Mouse (Mus musculus): ENCODE measurements at regions not wholly inside any gene's neighbourhood (a gene's known extent, or its start where the extent isn't known, plus 50 kb on each side); places are given as distances from the start of the nearest gene placed in this dataset.
A peak's percentile ranks its signal among the peaks of the same experiment; 100 is the strongest.

GRCm38 (mm10) chr8:56733318-56733717, 182.4 kb downstream of the Fbxo8 start:
- WGBS, result 27% methylated on average over 6 of the region's 6 CpGs

DNA sequence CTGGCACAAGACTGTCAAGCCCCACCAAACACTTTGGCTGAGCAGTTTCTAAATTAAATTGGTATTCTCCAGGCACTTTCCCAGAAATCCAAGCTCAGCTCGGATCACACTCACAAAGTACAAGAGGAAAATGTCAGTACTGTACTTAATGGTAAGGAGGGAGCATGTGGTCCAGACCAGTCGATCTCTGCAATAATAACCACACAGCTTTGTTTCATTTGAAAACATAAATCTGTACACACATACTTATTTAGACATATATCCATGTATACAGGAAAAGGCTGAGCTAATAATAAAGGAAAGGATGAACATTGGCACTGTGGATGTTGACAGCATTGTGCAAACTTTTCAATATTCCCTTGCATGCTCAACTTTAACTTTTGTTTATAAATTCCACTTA, 184.1 kb downstream of the Fbxo8 start:
- H3K27me3 ChIP-seq (replicated peaks; ENCODE audit: control insufficient read depth, insufficient read depth, low read length), result no peaks in the 10 kb centered on the region
- no peak overlapping the region for H3K4me3 ChIP-seq (ENCODE audit: low read depth, low read length)
- ATAC-seq (no peak), DNase-seq (ENCODE audit: low spot score) (no peak)
- no peaks in the 10 kb centered on the region for H3K4me1 ChIP-seq (ENCODE audit: control insufficient read depth, insufficient read depth, low read length)
- no peak overlapping the region for H3K4me2 ChIP-seq (ENCODE audit: low read length)
- no peak overlapping the region for H3K27ac ChIP-seq (ENCODE audit: low read depth, low read length)
- H3K9ac ChIP-seq (ENCODE audit: low read length), result no peak overlapping the region
- H3K9me3 ChIP-seq (replicated peaks; ENCODE audit: control insufficient read depth, low read length), result no peaks in the 10 kb centered on the region
- no peaks in the 10 kb centered on the region for H3K36me3 ChIP-seq (ENCODE audit: control insufficient read depth, insufficient read depth, low read length)
- 87% methylated on average over 2 of the region's 2 CpGs for WGBS

More at GRCm38 (mm10) chr8:56733318-56733717, 182.4 kb downstream of the Fbxo8 start:
- Histone ChIP-seq H3K4me2 (ENCODE audit: low read length) (no peak overlapping the region), H3K9me3 (replicated peaks; ENCODE audit: control insufficient read depth, low read length) (no peaks in the 10 kb centered on the region), H3K36me3 (ENCODE audit: control insufficient read depth, insufficient read depth, low read length) (no peaks in the 10 kb centered on the region), H3K27me3 (replicated peaks; ENCODE audit: control insufficient read depth, insufficient read depth, low read length) (no peaks in the 10 kb centered on the region), H3K9ac (ENCODE audit: low read length) (no peak overlapping the region), H3K4me3 (ENCODE audit: low read depth, low read length) (no peak overlapping the region), H3K27ac (ENCODE audit: low read depth, low read length) (no peak overlapping the region), H3K4me1 (ENCODE audit: control insufficient read depth, insufficient read depth, low read length) (no peaks in the 10 kb centered on the region)
- ATAC-seq (no peak), DNase-seq (ENCODE audit: low spot score) (peak; percentile 39)

GRCm38 (mm10) chr8:56767034-56767433, 216.1 kb downstream of the Fbxo8 start:
- Histone ChIP-seq H3K27me3 (replicated peaks; ENCODE audit: control insufficient read depth, insufficient read depth, low read length) (no peaks in the 10 kb centered on the region), H3K9me3 (replicated peaks; ENCODE audit: control insufficient read depth, low read length) (no peaks in the 10 kb centered on the region), H3K36me3 (ENCODE audit: control insufficient read depth, insufficient read depth, low read length) (no peaks in the 10 kb centered on the region), H3K9ac (ENCODE audit: low read length) (no peak overlapping the region), H3K4me2 (ENCODE audit: low read length) (no peak overlapping the region), H3K27ac (ENCODE audit: low read depth, low read length) (no peak overlapping the region), H3K4me3 (ENCODE audit: low read depth, low read length) (no peak overlapping the region), H3K4me1 (ENCODE audit: control insufficient read depth, insufficient read depth, low read length) (no peaks in the 10 kb centered on the region)
- ATAC-seq, result no peak
- 78% methylated on average over 5 of the region's 5 CpGs for WGBS
- no peak for DNase-seq (ENCODE audit: low spot score)

GRCm38 (mm10) chr8:56784441-56784840, 233.6 kb downstream of the Fbxo8 start:
- 38% methylated on average over 2 of the region's 2 CpGs for WGBS
- Histone ChIP-seq H3K9me3 (replicated peaks; ENCODE audit: control insufficient read depth, low read length) (no peaks in the 10 kb centered on the region), H3K27ac (ENCODE audit: low read depth, low read length) (no peak overlapping the region), H3K36me3 (ENCODE audit: control insufficient read depth, insufficient read depth, low read length) (no peaks in the 10 kb centered on the region), H3K9ac (ENCODE audit: low read length) (no peak overlapping the region), H3K4me3 (ENCODE audit: low read depth, low read length) (no peak overlapping the region), H3K27me3 (replicated peaks; ENCODE audit: control insufficient read depth, insufficient read depth, low read length) (no peaks in the 10 kb centered on the region), H3K4me2 (ENCODE audit: low read length) (no peak overlapping the region), H3K4me1 (ENCODE audit: control insufficient read depth, insufficient read depth, low read length) (no peaks in the 10 kb centered on the region)
- peak; percentile 42 for DNase-seq (ENCODE audit: low spot score)
- ATAC-seq, result no peak

DNA sequence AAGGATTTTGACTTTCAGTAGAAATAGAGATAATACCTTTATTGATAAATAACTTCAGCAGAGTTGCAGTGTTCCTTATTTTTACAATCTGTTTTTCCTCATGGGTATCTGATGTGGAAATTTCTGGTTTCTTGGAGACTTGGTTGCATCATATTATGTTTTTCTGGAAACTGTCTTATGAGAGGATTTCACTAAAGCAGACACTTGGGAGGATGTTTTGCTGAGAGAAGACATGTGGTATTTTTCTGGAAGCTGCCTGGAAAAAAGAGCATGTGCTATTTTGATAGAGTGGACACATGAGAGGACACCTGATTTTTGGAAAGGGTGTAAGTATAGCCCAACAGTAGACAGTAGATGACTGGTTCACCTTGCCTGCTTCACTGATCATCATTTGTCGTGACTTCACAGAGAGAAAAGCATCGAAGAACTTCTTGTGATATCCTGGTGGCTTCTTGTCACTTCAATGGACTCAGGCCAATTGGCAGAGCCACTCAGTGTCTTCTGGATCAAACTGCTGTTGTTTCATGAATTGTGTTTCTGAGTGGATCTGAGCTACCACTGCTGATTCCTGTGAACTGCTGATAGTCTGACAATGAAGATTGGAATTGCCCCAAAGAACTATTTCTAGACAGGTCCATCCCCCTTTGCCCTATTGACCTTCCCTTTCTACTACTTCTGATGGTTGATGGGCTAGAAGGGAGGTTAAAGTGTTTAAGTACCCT, 238.8 kb downstream of the Fbxo8 start:
- no peaks in the 10 kb centered on the region for H3K36me3 ChIP-seq (ENCODE audit: control insufficient read depth, insufficient read depth, low read length)

DNA sequence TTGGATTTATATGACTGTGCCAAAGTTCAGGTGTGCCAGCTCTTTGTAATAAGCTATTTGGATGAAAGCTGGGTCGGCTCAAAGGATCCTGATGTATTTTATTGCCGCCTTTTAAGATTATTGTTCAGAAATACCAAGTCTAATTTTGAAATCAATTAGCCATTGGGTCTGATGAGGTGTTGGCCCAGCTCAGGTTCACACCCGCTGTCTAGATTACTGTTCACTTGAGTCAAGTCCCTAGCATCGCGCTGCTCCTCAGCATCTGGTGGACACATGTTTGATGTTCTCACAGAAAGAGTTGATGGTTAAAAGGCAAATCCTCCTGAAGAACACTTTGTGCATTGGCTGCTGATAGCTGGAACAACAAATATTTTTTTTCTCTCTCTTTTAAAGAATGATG, 281.8 kb downstream of the Fbxo8 start:
- Histone ChIP-seq H3K27ac (ENCODE audit: low read depth, low read length) (no peak overlapping the region), H3K4me1 (ENCODE audit: control insufficient read depth, insufficient read depth, low read length) (no peaks in the 10 kb centered on the region), H3K36me3 (ENCODE audit: control insufficient read depth, insufficient read depth, low read length) (no peaks in the 10 kb centered on the region), H3K9ac (ENCODE audit: low read length) (no peak overlapping the region), H3K9me3 (replicated peaks; ENCODE audit: control insufficient read depth, low read length) (no peaks in the 10 kb centered on the region), H3K4me3 (ENCODE audit: low read depth, low read length) (no peak overlapping the region), H3K4me2 (ENCODE audit: low read length) (no peak overlapping the region), H3K27me3 (replicated peaks; ENCODE audit: control insufficient read depth, insufficient read depth, low read length) (no peaks in the 10 kb centered on the region)
- no peak for DNase-seq (ENCODE audit: low spot score)
- WGBS, result 89% methylated on average over 5 of the region's 5 CpGs
- ATAC-seq, result no peak

More for the DNA sequence above, 238.8 kb downstream of the Fbxo8 start:
- DNase-seq (ENCODE audit: low spot score) (no peak), ATAC-seq (no peak)
- 83% methylated on average over 2 of the region's 2 CpGs for WGBS
- Histone ChIP-seq H3K9me3 (replicated peaks; ENCODE audit: control insufficient read depth, low read length) (no peaks in the 10 kb centered on the region), H3K27ac (ENCODE audit: low read depth, low read length) (no peak overlapping the region), H3K4me1 (ENCODE audit: control insufficient read depth, insufficient read depth, low read length) (no peaks in the 10 kb centered on the region), H3K9ac (ENCODE audit: low read length) (no peak overlapping the region), H3K27me3 (replicated peaks; ENCODE audit: control insufficient read depth, insufficient read depth, low read length) (no peaks in the 10 kb centered on the region), H3K4me3 (ENCODE audit: low read depth, low read length) (no peak overlapping the region), H3K4me2 (ENCODE audit: low read length) (no peak overlapping the region)

DNA sequence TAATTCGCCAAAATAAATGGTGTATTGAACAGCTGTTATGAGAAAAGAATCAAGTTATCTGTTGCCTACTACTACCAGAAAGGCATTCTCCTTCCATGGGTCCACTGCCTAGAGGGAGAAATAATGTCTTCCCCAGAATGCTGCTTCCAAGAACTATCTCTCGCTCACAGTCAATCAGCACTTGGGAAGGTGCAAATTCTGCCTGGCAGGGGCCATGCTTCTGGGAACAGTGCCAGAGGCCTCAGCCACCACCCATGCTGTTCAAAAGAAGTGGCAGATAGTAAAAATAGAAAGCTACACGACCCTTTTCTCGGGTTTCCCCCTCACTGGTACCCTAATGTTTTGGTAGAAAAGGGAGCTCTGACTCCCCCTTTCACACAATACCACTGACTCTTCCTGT, 282.2 kb downstream of the Fbxo8 start:
- H3K4me2 ChIP-seq (ENCODE audit: low read length), result no peak overlapping the region
- no peaks in the 10 kb centered on the region for H3K27me3 ChIP-seq (replicated peaks; ENCODE audit: control insufficient read depth, insufficient read depth, low read length)
- H3K4me1 ChIP-seq (ENCODE audit: control insufficient read depth, insufficient read depth, low read length), result no peaks in the 10 kb centered on the region
- H3K9ac ChIP-seq (ENCODE audit: low read length), result no peak overlapping the region
- H3K36me3 ChIP-seq (ENCODE audit: control insufficient read depth, insufficient read depth, low read length), result no peaks in the 10 kb centered on the region
- 43% methylated on average over 4 of the region's 4 CpGs for WGBS
- ATAC-seq (no peak), DNase-seq (ENCODE audit: low spot score) (peak; percentile 11)
- H3K4me3 ChIP-seq (ENCODE audit: low read depth, low read length), result no peak overlapping the region
- H3K9me3 ChIP-seq (replicated peaks; ENCODE audit: control insufficient read depth, low read length), result no peaks in the 10 kb centered on the region
- no peak overlapping the region for H3K27ac ChIP-seq (ENCODE audit: low read depth, low read length)

- Histone ChIP-seq H3K9ac (ENCODE audit: low read length) (no peak overlapping the region), H3K4me3 (ENCODE audit: low read depth, low read length) (no peak overlapping the region), H3K4me2 (ENCODE audit: low read length) (no peak overlapping the region), H3K36me3 (ENCODE audit: control insufficient read depth, insufficient read depth, low read length) (no peaks in the 10 kb centered on the region), H3K9me3 (replicated peaks; ENCODE audit: control insufficient read depth, low read length) (no peaks in the 10 kb centered on the region), H3K27ac (ENCODE audit: low read depth, low read length) (no peak overlapping the region), H3K27me3 (replicated peaks; ENCODE audit: control insufficient read depth, insufficient read depth, low read length) (no peaks in the 10 kb centered on the region), H3K4me1 (ENCODE audit: control insufficient read depth, insufficient read depth, low read length) (no peaks in the 10 kb centered on the region)
- ATAC-seq (no peak), DNase-seq (ENCODE audit: low spot score) (no peak)
- WGBS, result 63% methylated on average over 8 of the region's 8 CpGs
These were observed 332.6 kb downstream of the Fbxo8 start for GRCm38 (mm10) chr8:56883449-56883848.

DNA sequence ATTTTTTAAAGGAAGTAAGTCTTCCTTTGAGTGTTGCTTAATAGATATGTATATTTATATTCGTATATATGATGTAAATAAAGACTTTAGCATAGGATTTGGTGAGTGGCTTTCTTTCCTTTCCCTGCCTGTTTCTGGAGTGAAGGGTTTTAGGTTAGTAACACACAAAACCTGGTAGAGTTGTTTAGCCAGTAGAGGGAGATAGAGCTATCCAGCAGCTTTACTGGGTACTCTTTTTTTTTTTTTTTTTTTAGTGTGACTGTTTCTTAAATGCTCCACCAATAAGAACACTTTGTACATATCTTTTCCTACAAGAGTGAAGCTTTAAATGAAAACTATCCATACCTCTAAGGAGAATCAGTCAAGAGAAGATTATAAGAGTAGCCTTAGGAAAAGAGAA, 333.3 kb downstream of the Fbxo8 start:
- ATAC-seq (no peak), DNase-seq (ENCODE audit: low spot score) (peak; percentile 39)
- H3K27me3 ChIP-seq (replicated peaks; ENCODE audit: control insufficient read depth, insufficient read depth, low read length), result no peaks in the 10 kb centered on the region
- no peak overlapping the region for H3K9ac ChIP-seq (ENCODE audit: low read length)
- no peaks in the 10 kb centered on the region for H3K9me3 ChIP-seq (replicated peaks; ENCODE audit: control insufficient read depth, low read length)
- H3K4me3 ChIP-seq (ENCODE audit: low read depth, low read length), result no peak overlapping the region
- 33% methylated on average over 1 of the region's 1 CpGs for WGBS
- no peaks in the 10 kb centered on the region for H3K4me1 ChIP-seq (ENCODE audit: control insufficient read depth, insufficient read depth, low read length)
- no peak overlapping the region for H3K4me2 ChIP-seq (ENCODE audit: low read length)
- H3K36me3 ChIP-seq (ENCODE audit: control insufficient read depth, insufficient read depth, low read length), result no peaks in the 10 kb centered on the region
- no peak overlapping the region for H3K27ac ChIP-seq (ENCODE audit: low read depth, low read length)

Measured in forebrain, embryonic 14.5 days (tissue).